Mouse (Mus musculus): Measurements from ENCODE around the gene Gsk3b.

DNA sequence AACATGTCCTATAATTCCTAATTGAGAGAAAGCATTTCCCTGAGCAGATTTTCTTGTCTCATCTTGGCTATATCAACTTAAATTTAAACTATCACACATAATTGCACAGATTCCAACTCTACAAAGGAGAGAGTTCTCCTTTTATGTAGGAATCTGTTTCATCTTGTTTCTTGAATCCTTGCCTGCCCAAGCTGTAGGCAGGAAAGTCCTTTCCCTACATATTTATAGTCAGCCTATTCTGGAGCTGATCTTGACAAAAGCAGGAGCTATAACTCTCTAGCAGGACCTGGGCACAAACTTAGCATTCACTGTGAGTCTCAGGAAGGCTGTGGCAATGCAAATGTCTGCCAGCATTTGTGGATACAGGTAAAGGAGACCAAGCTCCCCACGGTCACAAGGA is 46.6 kb upstream of the Gsk3b start:
- no peak for TF ChIP-seq CTCF (IDR thresholded peaks at IDR 0.05; ENCODE audit: low read depth)
- TF ChIP-seq EP300 (IDR thresholded peaks at IDR 0.05; ENCODE audit: low read depth) = no peak

Measured in liver, embryonic 14.5 days (tissue).